Mouse (Mus musculus) lung, postnatal 36 days (tissue): ENCODE data around the gene Pitx2.
A peak's percentile ranks its signal among the peaks of the same experiment; 100 is the strongest.

Source experiments
- DNase-seq: peaks from one replicate; pipeline ENCODE4 v3.0.0; 2022; ENCODE audit warnings: mixed read lengths

Pitx2 gene

DNA sequence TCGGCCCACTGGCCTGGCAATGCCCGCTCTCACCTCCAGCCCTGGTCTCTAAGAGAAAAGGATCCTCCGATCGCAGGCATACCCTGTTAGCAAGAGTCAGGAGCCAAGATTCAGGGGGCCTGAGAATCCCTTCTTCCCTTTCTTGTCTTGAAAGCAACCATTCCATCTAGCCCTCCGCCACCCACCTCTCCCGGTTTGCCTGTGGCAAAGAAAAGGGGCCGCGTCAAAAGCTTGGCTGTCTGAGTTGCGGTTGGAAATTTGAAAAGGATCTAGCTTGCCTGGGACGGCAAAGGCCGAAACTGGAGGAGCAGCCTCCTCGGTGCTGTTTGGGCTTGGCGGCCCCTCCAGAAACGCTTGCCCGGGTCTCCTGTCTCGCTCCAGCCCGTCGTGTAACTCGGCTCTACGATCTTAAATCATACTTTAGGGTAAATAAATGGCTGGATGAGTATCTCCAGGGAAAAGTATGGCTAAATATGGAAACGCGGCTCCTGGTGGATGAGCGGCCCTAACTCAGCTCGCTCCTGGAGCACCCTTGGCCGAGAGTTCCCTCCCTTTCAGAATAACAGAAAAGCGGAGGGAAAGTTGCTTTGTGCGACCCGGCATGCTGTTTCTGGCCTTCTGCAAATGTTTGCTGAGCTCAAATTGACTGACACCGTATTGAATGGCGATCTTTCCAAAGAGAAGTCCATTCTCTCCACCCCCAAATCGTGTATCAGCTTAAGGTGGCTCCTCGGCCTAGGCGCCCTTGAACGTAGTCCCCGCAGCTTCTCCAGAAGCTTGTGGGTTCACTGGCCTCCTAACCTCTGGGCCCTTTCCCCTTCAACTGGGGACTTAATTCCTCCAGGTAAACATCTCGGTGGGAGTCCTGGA, 3.4 kb downstream of the Pitx2 start:
- DNase-seq = no peak

- no peak for DNase-seq
Measured at GRCm38 (mm10) chr3:129203761-129204440, 4.2 kb downstream of the Pitx2 start.

GRCm38 (mm10) chr3:129204441-129205313, 5.0 kb downstream of the Pitx2 start:
- peak; percentile 49 for DNase-seq

DNA sequence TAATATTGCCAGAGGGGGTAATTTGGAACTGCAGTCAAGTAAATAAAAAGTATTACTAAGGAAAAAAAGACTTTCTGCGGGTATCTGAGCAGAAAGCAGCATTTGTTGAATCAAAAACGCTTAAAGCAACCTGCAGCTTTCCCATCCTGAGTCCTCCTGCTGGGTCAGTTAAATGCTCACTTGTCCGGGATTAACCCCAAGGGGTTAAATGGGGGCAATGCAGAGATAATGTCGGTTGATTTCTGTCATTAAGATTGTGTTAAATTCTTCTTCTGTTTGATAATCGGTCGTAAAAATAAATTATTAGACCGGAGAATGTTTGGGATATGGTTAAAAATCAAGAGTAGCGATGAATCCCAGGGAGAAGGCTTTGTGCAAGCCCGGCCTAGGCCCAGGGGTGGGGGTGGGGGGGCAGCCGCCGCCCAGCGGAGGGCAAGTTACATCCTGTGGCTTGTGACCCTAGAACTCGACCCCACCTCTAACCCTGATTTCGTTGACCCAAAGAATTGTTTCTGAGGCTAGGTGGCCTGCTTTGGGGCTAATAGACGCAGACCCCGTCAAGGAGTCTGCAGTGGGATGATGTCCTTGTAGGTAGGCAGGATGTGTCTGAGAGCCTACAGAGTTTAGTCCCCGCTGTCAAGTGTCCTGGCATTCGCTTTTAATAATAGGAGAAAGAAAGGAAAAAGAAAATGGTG, 6.0 kb downstream of the Pitx2 start:
- DNase-seq = no peak

- DNase-seq = no peak
Measured at GRCm38 (mm10) chr3:129206776-129207175, 7.1 kb downstream of the Pitx2 start.

GRCm38 (mm10) chr3:129207231-129208030, 7.8 kb downstream of the Pitx2 start:
- no peak for DNase-seq

- DNase-seq = no peak
Measured at GRCm38 (mm10) chr3:129208031-129208380, 8.3 kb downstream of the Pitx2 start.

GRCm38 (mm10) chr3:129208421-129208820, 8.7 kb downstream of the Pitx2 start:
- DNase-seq = no peak

DNA sequence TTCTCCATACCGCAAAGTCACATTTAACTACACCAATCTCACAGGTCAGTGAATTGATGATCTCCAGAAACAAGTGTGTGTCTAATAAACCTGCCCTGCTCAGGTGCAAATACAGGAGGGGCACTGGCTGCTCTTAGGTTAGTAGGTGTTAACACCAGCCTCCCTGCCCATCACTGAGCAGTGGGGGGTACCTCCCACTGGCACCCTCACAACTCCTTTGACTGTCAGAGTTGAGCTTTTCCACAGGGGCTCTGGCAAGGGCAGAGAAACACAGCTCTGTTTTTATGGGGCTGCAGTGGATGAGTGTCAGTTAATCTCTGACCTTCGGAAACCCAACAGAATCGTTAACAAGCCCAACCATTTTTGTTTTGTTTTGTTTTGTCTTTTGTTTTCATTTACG, 9.6 kb downstream of the Pitx2 start:
- DNase-seq = no peak

GRCm38 (mm10) chr3:129209771-129210170, 10.1 kb downstream of the Pitx2 start:
- DNase-seq = no peak

GRCm38 (mm10) chr3:129212038-129212645, 12.5 kb downstream of the Pitx2 start:
- DNase-seq = no peak

GRCm38 (mm10) chr3:129212807-129213206, 13.1 kb downstream of the Pitx2 start:
- DNase-seq = no peak

- DNase-seq = peak; percentile 75
Measured at GRCm38 (mm10) chr3:129213633-129214145, 14.0 kb downstream of the Pitx2 start.

DNA sequence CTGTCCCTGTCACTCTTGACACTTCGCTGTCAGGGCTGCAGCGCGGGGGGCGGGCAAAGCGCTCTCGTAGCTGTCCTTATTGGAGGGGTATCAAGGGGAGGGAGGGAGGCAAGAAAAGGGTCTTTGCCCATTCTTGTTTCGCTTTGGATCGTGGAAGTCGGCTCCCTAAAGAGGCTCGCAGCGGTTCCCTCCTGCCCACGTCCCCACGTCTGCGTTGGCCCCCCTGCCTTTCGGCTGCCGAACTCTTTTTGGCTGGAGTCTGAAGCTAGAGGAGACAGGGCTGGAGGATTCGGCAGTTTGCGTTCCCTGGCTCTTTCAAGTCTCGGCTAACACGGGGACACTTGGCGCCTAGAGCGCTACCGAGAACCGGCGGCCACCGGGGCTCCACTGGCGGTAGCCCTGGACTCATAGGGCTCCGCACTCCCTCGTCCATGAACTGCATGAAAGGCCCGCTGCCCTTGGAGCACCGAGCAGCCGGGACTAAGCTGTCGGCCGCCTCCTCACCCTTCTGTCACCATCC, 14.5 kb downstream of the Pitx2 start:
- no peak for DNase-seq

GRCm38 (mm10) chr3:129214666-129215161, 15.0 kb downstream of the Pitx2 start:
- no peak for DNase-seq

DNA sequence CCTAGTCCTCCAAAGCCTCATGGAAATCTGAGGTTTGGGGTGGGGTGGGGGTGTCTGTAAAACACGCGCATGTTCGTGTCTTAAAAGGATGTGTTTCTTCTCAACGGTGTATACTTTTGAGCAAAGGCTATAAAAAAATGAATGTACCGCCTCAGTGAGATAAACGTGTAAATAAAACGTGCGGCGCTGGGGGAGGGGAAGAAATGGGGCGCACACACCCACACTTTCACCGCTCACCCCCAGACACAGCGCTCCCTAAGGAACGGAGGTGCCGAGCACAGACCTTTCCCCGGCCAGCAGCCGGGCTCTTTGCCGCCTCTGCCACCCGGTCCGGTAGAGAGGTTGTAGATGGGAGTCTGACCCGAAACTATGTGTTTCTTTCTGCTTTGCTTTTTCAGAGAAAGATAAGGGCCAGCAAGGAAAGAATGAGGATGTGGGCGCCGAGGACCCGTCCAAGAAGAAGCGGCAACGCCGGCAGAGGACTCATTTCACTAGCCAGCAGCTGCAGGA, 15.6 kb downstream of the Pitx2 start:
- DNase-seq = no peak

- DNase-seq = no peak
Measured at GRCm38 (mm10) chr3:129215751-129216331, 16.2 kb downstream of the Pitx2 start.

- no peak for DNase-seq
Measured at GRCm38 (mm10) chr3:129216491-129216890, 16.8 kb downstream of the Pitx2 start.

DNA sequence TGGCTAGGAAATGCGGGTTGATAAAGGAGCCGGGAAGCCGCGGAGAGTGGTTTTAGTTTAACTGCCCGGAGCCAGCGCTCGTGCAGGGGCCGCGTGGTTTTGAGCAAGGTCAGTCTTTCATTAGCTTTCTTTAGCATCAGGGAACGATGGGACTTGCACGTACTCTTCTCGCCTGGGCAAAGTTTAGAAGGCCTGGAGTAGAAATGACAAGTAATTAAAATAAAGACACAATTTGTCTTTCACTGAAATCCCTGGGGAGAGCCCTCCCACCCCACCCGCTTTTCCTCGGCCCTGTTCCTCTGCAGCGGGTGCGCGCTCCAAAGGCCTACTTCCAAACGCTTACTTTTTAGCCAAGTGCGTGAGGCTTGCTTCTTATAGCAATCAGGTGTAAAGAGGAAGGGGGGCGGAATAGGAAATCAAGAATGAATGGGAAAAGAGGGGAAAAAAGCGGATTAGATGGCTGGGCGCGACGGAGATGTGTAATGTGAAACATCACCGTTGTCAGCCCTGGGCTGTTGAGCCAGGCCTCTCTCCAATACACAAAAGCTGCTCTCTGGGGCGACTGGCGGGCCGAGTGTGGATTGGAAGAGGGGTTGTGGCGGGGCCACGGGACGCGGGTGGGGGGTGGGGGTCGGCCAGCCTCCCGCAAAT, 17.4 kb downstream of the Pitx2 start:
- DNase-seq = no peak
